Mouse (Mus musculus): ENCODE measurements at regions not wholly inside any gene's neighbourhood (a gene's known extent, or its start where the extent isn't known, plus 50 kb on each side); places are given as distances from the start of the nearest gene placed in this dataset.
A peak's percentile ranks its signal among the peaks of the same experiment; 100 is the strongest.

DNA sequence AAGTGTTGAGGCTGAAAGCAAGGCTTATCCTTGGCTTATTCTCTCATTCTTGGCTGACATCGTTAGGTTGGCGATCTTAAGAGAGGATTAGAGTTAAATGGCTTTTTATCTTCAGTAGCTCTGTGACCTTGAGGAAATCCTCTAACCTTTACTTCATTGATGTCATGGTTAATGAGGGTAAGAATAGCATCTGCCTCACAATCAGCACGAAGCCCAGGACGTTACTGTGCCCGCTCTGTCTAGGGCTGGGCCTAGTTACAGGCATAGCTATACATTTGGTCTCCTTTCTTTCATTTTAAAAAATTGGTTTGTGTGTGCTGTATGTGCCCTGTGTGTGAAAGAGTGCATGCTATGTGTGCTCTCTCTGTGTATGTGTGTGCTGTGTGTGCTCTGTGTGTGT, 145.1 kb upstream of the Gadl1 start:
- Histone ChIP-seq H3K9me3 (replicated peaks; ENCODE audit: low read length) (no peaks in the 10 kb centered on the region), H3K27me3 (ENCODE audit: insufficient read depth, low read length) (no peaks in the 10 kb centered on the region), H3K4me2 (ENCODE audit: low read length) (no peak overlapping the region), H3K36me3 (ENCODE audit: insufficient read depth, low read length) (no peaks in the 10 kb centered on the region), H3K27ac (no peak overlapping the region), H3K4me3 (replicated peaks; ENCODE audit: low read depth, low read length) (no peak overlapping the region), H3K9ac (ENCODE audit: low read depth, low read length) (no peak overlapping the region), H3K4me1 (replicated peaks; ENCODE audit: insufficient read depth, low read length) (no peaks in the 10 kb centered on the region; the same call in 1 of the 2 replicates)
- ATAC-seq (replicated peaks; ENCODE audit: low FRiP score, low read depth) (no peak), DNase-seq (ENCODE audit: low spot score) (no peak)
- 67% methylated on average over 5 of the region's 5 CpGs for WGBS
- no peak for TF ChIP-seq CTCF (IDR thresholded peaks at IDR 0.05; ENCODE audit: low read depth)

DNA sequence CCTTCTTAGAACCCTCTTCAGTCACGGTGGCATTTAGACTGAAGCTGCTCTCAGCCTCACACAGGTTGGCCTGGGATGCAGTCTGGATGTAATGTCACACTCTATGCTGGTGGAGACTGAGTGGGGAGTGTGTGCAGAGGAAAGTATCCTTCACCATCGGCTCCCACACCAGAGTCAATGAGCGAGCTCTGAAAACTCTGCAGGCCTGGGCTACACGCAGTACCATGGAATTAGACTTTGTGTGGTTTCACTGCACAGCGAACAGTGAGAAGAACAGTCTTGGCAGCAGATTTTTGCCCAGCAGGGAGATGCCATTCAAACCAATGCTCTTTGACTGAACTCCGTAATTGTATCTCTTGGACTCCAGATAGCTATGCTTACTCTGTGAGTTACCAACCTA, 142.8 kb upstream of the Gadl1 start:
- TF ChIP-seq CTCF (IDR thresholded peaks at IDR 0.05; ENCODE audit: low read depth): no peak
- Histone ChIP-seq H3K4me2 (ENCODE audit: low read length) (no peak overlapping the region), H3K36me3 (ENCODE audit: insufficient read depth, low read length) (no peaks in the 10 kb centered on the region), H3K9me3 (replicated peaks; ENCODE audit: low read length) (no peaks in the 10 kb centered on the region), H3K27me3 (ENCODE audit: insufficient read depth, low read length) (no peaks in the 10 kb centered on the region), H3K4me1 (replicated peaks; ENCODE audit: insufficient read depth, low read length) (no peaks in the 10 kb centered on the region), H3K4me3 (replicated peaks; ENCODE audit: low read depth, low read length) (no peak overlapping the region), H3K27ac (no peak overlapping the region), H3K9ac (ENCODE audit: low read depth, low read length) (no peak overlapping the region)
- 87% methylated on average over 6 of the region's 6 CpGs for WGBS
- no peak for ATAC-seq (replicated peaks; ENCODE audit: low FRiP score, low read depth)
- no peak for DNase-seq (ENCODE audit: low spot score)

DNA sequence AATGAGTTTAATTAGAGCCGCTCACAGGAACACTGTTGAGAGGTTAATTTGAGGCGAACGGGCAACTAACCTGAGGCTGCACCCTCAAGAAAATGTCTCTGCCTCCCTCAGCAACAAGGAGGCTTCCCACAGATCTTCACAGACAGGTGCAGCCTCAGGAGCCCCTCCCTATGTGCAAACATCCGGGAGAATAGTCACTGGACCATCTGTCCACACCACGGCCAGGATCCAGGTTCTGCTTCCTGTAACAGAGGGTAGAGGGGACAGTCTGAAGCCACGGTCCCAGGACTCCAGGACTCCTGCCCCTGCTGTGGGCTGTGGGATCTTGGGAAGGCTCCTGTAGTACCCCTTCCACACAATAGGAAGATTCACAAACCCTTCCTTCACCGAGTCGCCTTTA, 134.1 kb upstream of the Gadl1 start:
- no peak for DNase-seq (ENCODE audit: low spot score)
- 64% methylated on average over 8 of the region's 8 CpGs for WGBS
- no peak overlapping the region for H3K27ac ChIP-seq
- no peak overlapping the region for H3K4me2 ChIP-seq (ENCODE audit: low read length)
- H3K36me3 ChIP-seq (ENCODE audit: insufficient read depth, low read length): no peaks in the 10 kb centered on the region
- no peaks in the 10 kb centered on the region for H3K9me3 ChIP-seq (replicated peaks; ENCODE audit: low read length)
- no peaks in the 10 kb centered on the region for H3K4me1 ChIP-seq (replicated peaks; ENCODE audit: insufficient read depth, low read length)
- no peak for TF ChIP-seq CTCF (IDR thresholded peaks at IDR 0.05; ENCODE audit: low read depth)
- H3K27me3 ChIP-seq (ENCODE audit: insufficient read depth, low read length): no peaks in the 10 kb centered on the region
- no peak for ATAC-seq (replicated peaks; ENCODE audit: low FRiP score, low read depth)
- no peak overlapping the region for H3K4me3 ChIP-seq (replicated peaks; ENCODE audit: low read depth, low read length)
- H3K9ac ChIP-seq (ENCODE audit: low read depth, low read length): no peak overlapping the region

DNA sequence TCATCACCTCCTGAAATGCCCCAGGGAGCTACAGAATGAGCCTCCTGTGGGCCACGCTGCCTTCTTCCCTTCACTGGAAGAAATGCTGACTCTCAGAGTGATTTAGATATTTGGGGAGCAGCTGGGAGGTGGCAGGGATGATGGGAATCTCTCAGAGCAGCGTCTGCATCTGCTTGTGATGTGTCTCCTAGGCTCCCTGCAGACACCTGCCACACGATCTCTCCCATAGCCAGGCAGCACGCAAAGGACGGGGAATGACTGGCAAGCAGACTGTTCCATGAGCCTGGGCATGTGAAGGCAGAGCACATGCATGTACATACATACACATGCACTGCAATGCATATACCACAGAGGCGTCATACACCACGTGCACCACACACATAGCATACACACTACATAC, 133.4 kb upstream of the Gadl1 start:
- Histone ChIP-seq H3K4me3 (replicated peaks; ENCODE audit: low read depth, low read length) (no peak overlapping the region), H3K27me3 (ENCODE audit: insufficient read depth, low read length) (no peaks in the 10 kb centered on the region), H3K4me1 (replicated peaks; ENCODE audit: insufficient read depth, low read length) (no peaks in the 10 kb centered on the region), H3K4me2 (ENCODE audit: low read length) (no peak overlapping the region), H3K9ac (ENCODE audit: low read depth, low read length) (no peak overlapping the region), H3K27ac (no peak overlapping the region), H3K36me3 (ENCODE audit: insufficient read depth, low read length) (no peaks in the 10 kb centered on the region), H3K9me3 (replicated peaks; ENCODE audit: low read length) (no peaks in the 10 kb centered on the region)
- no peak for ATAC-seq (replicated peaks; ENCODE audit: low FRiP score, low read depth)
- no peak for DNase-seq (ENCODE audit: low spot score)
- 86% methylated on average over 7 of the region's 7 CpGs for WGBS
- no peak for TF ChIP-seq CTCF (IDR thresholded peaks at IDR 0.05; ENCODE audit: low read depth)

DNA sequence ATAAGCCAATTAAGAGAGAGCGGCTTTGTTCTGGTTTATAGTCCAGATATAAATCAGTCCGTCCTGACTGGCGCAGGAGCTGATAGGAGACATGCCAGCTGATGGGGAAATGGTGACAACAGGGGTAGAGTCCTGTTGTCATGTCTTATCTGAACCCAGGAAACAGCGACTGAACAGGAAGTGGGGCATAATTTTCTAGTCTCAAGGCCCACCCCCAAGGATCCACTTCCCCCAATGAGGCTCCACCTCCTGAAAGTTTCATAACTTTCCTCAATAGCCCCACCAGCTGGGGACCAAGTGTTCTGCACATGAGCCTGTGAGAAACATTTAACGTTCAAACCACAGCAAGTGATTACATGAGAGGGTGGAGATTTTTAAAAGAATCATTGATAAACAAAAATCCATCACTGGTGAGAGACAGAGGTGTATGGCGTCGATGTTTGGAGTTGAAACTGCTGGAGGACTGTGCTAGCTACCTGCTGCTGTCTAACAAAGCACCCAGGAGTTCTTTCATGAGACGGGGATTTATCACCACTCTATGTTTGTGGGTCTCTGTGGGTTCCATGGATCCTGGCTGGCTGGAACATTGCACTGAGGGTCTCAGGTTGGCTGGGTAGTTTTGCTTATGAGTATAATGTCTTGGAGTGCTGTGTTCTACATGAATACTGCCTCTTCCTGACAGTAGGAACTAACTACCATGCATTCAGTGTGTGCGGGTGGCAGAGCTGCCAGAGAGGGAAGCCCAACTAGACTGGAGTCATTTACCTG, 132.0 kb upstream of the Gadl1 start:
- ATAC-seq (replicated peaks; ENCODE audit: low FRiP score, low read depth) (no peak), DNase-seq (ENCODE audit: low spot score) (no peak)
- Histone ChIP-seq H3K4me2 (ENCODE audit: low read length) (no peak overlapping the region), H3K27ac (no peak overlapping the region), H3K27me3 (ENCODE audit: insufficient read depth, low read length) (no peaks in the 10 kb centered on the region), H3K4me1 (replicated peaks; ENCODE audit: insufficient read depth, low read length) (no peaks in the 10 kb centered on the region), H3K4me3 (replicated peaks; ENCODE audit: low read depth, low read length) (no peak overlapping the region), H3K9me3 (replicated peaks; ENCODE audit: low read length) (no peaks in the 10 kb centered on the region), H3K9ac (ENCODE audit: low read depth, low read length) (no peak overlapping the region), H3K36me3 (ENCODE audit: insufficient read depth, low read length) (no peaks in the 10 kb centered on the region)
- WGBS: 85% methylated on average over 9 of the region's 9 CpGs
- peak; percentile 26; the same call in 1 of the 2 replicates for TF ChIP-seq CTCF (IDR thresholded peaks at IDR 0.05; ENCODE audit: low read depth)

DNA sequence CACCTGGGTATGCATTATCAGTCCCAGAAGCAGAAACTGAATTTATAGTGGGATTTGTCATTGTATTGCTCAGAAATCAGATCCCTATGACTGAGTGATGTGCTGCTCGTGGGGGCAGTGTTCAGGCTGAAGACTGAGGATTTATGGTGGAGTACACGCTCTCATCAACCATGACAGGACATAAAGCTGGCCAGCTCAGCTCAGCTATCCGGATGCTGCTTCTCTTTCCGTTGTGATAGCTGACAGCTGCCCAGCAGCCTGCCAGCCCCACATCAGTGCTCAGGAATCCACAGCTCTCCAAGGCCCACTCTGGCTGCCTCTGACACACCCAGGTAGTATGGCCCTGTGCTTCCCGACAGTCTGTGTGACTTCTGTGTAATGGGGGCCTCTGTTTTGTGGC, 130.4 kb upstream of the Gadl1 start:
- H3K27me3 ChIP-seq (ENCODE audit: insufficient read depth, low read length): no peaks in the 10 kb centered on the region
- 0 out of 2 replicates have a peak, but pooled peaks cover 3% of the 10 kb centered on the region for H3K9me3 ChIP-seq (replicated peaks; ENCODE audit: low read length)
- H3K4me1 ChIP-seq (replicated peaks; ENCODE audit: insufficient read depth, low read length): no peaks in the 10 kb centered on the region
- WGBS: 8% methylated on average over 5 of the region's 5 CpGs
- H3K36me3 ChIP-seq (ENCODE audit: insufficient read depth, low read length): no peaks in the 10 kb centered on the region
- ATAC-seq (replicated peaks; ENCODE audit: low FRiP score, low read depth) (no peak), DNase-seq (ENCODE audit: low spot score) (peak; percentile 58)
- H3K9ac ChIP-seq (ENCODE audit: low read depth, low read length): no peak overlapping the region
- TF ChIP-seq CTCF (IDR thresholded peaks at IDR 0.05; ENCODE audit: low read depth): no peak
- H3K4me2 ChIP-seq (ENCODE audit: low read length): no peak overlapping the region
- no peak overlapping the region for H3K4me3 ChIP-seq (replicated peaks; ENCODE audit: low read depth, low read length)
- H3K27ac ChIP-seq: no peak overlapping the region

DNA sequence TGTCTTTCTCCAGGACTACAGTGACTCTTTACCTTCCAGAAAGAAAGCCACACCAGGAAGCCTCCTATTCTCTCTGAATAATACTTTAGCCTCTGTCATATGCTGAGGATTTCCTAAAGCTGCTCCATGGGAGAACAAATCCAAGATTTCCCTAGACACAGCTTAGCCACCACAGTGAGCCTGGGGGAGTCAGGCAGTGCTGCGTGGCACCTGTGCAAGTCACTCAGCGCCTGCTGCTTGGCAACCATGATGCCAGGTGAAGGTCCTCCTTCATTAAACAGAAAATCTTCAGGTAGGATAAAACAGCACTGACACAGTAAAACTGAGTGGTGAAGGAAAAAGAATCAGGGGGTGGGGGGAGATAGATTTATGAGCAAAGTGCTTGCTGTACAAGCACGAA, 109.9 kb upstream of the Gadl1 start:
- no peaks in the 10 kb centered on the region for H3K36me3 ChIP-seq (ENCODE audit: insufficient read depth, low read length)
- H3K4me1 ChIP-seq (replicated peaks; ENCODE audit: insufficient read depth, low read length): no peaks in the 10 kb centered on the region
- H3K4me2 ChIP-seq (ENCODE audit: low read length): no peak overlapping the region
- ATAC-seq (replicated peaks; ENCODE audit: low FRiP score, low read depth) (no peak), DNase-seq (ENCODE audit: low spot score) (no peak)
- no peak for TF ChIP-seq CTCF (IDR thresholded peaks at IDR 0.05; ENCODE audit: low read depth)
- no peaks in the 10 kb centered on the region for H3K9me3 ChIP-seq (replicated peaks; ENCODE audit: low read length)
- no peaks in the 10 kb centered on the region for H3K27me3 ChIP-seq (ENCODE audit: insufficient read depth, low read length)
- no peak overlapping the region for H3K9ac ChIP-seq (ENCODE audit: low read depth, low read length)
- H3K4me3 ChIP-seq (replicated peaks; ENCODE audit: low read depth, low read length): no peak overlapping the region
- no peak overlapping the region for H3K27ac ChIP-seq
- WGBS: 78% methylated on average over 3 of the region's 3 CpGs

Data from kidney, postnatal 0 days (tissue).